Mouse (Mus musculus) kidney, adult 2 months (tissue): Measurements from ENCODE around the gene Slc12a1.

Experiments used
- CTCF ChIP-seq: fragments of 200-500 bp; conservative IDR thresholded peaks from 2 replicates; pipeline ENCODE4 v1.5.1; 2011; ENCODE audit warnings: low read depth, mild to moderate bottlenecking, control low read depth, low read length, moderate library complexity, mixed read lengths; ENCODE audit not compliant: insufficient read depth, insufficient read length
- POLR2A ChIP-seq: fragments of 200-500 bp; IDR thresholded peaks from one replicate; pipeline ENCODE4 v1.6.1; 2011; ENCODE audit warnings: low read depth, low read length, control low read depth

DNA sequence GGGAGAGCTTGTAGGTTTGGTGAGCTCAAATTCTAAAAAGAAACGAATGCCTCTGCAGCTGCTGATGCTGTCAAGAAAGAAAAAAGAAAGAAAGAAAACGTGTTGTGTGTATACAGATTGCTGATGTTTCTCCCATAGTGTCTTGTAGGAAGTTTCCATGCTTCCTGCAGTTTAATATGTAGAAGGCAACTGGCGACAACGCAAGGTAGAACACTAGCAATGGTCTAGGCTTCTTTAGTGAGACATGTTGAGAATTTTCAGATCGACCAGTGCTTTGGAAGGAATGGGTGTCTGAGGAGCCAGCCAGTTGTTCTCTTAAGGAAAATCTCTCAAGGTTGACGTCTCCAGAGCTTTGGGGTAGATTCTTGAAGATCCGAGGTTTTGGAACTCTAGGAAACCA, 15.5 kb upstream of the Slc12a1 start:
- no peak for TF ChIP-seq CTCF
- TF ChIP-seq POLR2A = no peak
